Mouse (Mus musculus) limb, embryonic 11.5 days (tissue): Measurements from ENCODE around the gene Tenm4. TPM values are rescaled to one million over a fixed set of nuclear protein-coding genes. Genes with fewer than 3 reads are reported as not detected.

Experiments
- ATAC-seq: fragments of 200-750 bp; cut with Nextera tagmentation; 2 replicates; pipeline ENCODE4 v1.8.0; 2017; ENCODE audit warnings: low read depth; ENCODE audit not compliant: insufficient number of reproducible peaks, low FRiP score, low TSS enrichment
- DNase-seq: peaks from one replicate; pipeline ENCODE4 v3.0.0-alpha.2; 2015; ENCODE audit warnings: low spot score
- H3K27ac ChIP-seq: fragments of 300-500 bp; sonication (generic); replicated peaks from 2 replicates; pipeline ENCODE4 v1.5.1; 2014; ENCODE audit warnings: low read depth, mild to moderate bottlenecking, low read length
- H3K27me3 ChIP-seq: fragments of 300-500 bp; sonication (generic); 2 replicates; pipeline ENCODE4 v1.6.1; 2014; ENCODE audit warnings: mild to moderate bottlenecking, low read length, mixed read lengths; ENCODE audit not compliant: control insufficient read depth, insufficient read depth
- H3K36me3 ChIP-seq: fragments of 300-500 bp; sonication (generic); 2 replicates; pipeline ENCODE4 v1.6.1; 2014; ENCODE audit warnings: mild to moderate bottlenecking, low read length, moderate library complexity, mixed read lengths; ENCODE audit not compliant: control insufficient read depth, insufficient read depth
- H3K4me1 ChIP-seq: fragments of 300-500 bp; sonication (generic); 2 replicates; pipeline ENCODE4 v1.6.1; 2014; ENCODE audit warnings: low read length, mixed read lengths; ENCODE audit not compliant: control insufficient read depth, insufficient read depth
- H3K4me2 ChIP-seq: fragments of 300-500 bp; sonication (generic); 2 replicates; pipeline ENCODE4 v1.6.1; 2014; ENCODE audit warnings: low read depth, mild to moderate bottlenecking, moderate library complexity; ENCODE audit not compliant: severe bottlenecking
- H3K4me3 ChIP-seq: fragments of 300-500 bp; sonication (generic); 2 replicates; pipeline ENCODE4 v1.5.1; 2014; ENCODE audit warnings: low read depth, low read length
- H3K9ac ChIP-seq: fragments of 300-500 bp; sonication (generic); 2 replicates; pipeline ENCODE4 v1.6.1; 2014; ENCODE audit warnings: mild to moderate bottlenecking, low read length
- H3K9me3 ChIP-seq: fragments of 300-500 bp; sonication (generic); 2 replicates; pipeline ENCODE4 v1.6.1; 2016; ENCODE audit warnings: low read length; ENCODE audit not compliant: control insufficient read depth
- WGBS: fragments of 180-500 bp; shearing (Covaris S2); extraction: QIAGEN DNeasy Blood & Tissue Kit; methylation state at CpG from one replicate; pipeline ENCODE4 v1.1.7; 2014; 5-methylcytosine and 5-hydroxymethylcytosine counted together
- polyA plus RNA-seq: library from polyadenylated mRNA; unstranded; fragments of >200 nt; fragmentation: Nextera tagmentation; extraction: Ambion mirVana; gene quantifications from 2 replicates; pipeline ENCODE4 v1.2.1, GENCODE M21; 2014

The Tenm4 gene
- polyA plus RNA-seq, 1 experiment from 2014 or later: 43.1 TPM

DNA sequence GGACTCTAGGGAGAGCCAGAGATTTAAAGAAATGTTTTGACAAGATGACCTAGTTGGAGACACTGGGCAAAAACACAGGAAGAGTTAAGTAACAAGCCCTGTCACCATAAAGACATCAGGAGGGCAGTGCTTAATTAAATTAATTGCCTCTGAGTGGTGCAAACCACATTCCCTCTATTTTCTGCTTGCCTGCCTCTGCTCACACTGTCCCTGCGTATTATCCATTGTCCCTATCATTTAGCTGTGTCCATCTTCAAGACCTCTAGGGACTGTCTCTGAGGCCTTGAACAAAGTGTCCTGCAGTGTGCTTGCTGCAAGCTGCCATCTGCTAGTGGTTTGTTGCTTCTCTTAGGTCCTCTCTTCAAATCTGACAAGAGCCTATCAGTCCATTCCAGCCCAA, 508.7 kb downstream of the Tenm4 start:
- no peaks in the 10 kb centered on the region for H3K4me1 ChIP-seq
- ATAC-seq: no peak
- 69% methylated on average over 1 of the region's 1 CpGs for WGBS

DNA sequence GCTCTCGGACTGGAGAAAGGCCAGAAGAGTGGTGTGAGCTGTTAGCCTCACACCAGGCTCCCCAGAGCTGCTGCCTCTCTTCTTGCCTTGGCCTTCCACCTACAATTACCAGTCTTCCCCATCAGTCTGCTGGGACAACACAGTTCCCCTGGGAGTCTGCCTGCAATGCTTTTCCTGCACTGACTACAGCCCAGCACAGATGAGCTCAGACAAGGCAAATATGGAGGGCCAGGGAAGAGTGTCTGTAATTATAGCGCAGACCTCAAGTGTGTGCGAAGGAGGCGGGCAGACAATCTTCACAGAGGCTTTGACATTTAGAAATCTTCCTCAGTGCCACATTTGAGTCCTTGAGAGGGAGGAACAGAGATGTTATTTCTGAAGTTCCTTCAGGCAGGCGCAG, 509.4 kb downstream of the Tenm4 start:
- ATAC-seq (no peak), DNase-seq (no peak)
- H3K27me3 ChIP-seq: no peaks in the 10 kb centered on the region
- H3K4me2 ChIP-seq: no peak overlapping the region
- WGBS: 87% methylated on average over 5 of the region's 5 CpGs
- H3K4me1 ChIP-seq: no peaks in the 10 kb centered on the region
- H3K36me3 ChIP-seq: no peaks in the 10 kb centered on the region
- no peak overlapping the region for H3K9ac ChIP-seq
- H3K27ac ChIP-seq: no peak overlapping the region
- no peak overlapping the region for H3K4me3 ChIP-seq
- no peaks in the 10 kb centered on the region for H3K9me3 ChIP-seq

More for the DNA sequence above, 508.7 kb downstream of the Tenm4 start:
- Histone ChIP-seq H3K9me3 (no peaks in the 10 kb centered on the region), H3K27ac (no peak overlapping the region), H3K9ac (no peak overlapping the region), H3K36me3 (no peaks in the 10 kb centered on the region), H3K27me3 (no peaks in the 10 kb centered on the region), H3K4me2 (no peak overlapping the region), H3K4me3 (no peak overlapping the region)
- DNase-seq: no peak

DNA sequence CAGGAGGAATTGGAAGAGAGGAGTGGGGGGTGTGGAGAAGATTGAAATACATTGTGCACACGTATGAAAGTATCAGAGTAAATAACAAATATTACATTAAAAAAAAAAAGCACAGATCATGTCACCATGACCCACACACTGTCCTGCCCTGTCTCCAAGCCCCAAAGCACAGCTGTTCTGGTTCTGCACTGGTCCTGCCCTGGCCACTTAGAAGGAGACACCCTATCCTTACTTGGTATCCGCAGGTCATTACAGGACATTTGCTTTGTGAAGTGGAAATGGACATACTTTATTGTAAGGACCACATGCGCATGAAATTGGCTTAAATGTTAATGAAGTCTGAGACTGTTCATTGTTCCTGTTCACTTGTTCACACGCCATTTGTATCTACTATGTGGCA, 510.8 kb downstream of the Tenm4 start:
- ATAC-seq (no peak), DNase-seq (no peak)
- Histone ChIP-seq H3K36me3 (no peaks in the 10 kb centered on the region), H3K4me2 (no peak overlapping the region), H3K9me3 (no peaks in the 10 kb centered on the region), H3K27me3 (no peaks in the 10 kb centered on the region), H3K4me3 (no peak overlapping the region), H3K4me1 (no peaks in the 10 kb centered on the region), H3K27ac (no peak overlapping the region), H3K9ac (no peak overlapping the region)
- 90% methylated on average over 4 of the region's 4 CpGs for WGBS

DNA sequence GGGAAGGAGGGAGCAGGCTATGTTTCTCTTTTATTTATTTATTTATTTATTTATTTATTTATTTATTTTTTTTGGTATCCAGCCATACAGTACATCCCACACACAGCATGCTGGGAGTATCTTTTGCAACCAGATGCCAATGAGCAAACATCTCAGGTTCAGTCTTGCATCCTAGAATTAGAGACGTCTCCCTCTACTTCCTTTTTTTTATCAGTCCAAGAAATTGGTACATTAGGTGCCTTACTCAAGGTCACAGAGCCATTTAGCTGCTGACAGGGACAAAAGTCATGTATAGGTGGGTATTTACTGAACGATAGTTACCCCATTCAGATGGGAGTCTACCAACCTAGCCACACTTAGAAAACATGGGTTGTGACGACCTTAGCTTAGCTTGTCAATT, 517.1 kb downstream of the Tenm4 start:
- H3K9me3 ChIP-seq: no peaks in the 10 kb centered on the region
- H3K4me1 ChIP-seq: 0 out of 2 replicates have a peak, but pooled peaks cover 2% of the 10 kb centered on the region
- H3K4me2 ChIP-seq: no peak overlapping the region
- no peak overlapping the region for H3K9ac ChIP-seq
- H3K36me3 ChIP-seq: no peaks in the 10 kb centered on the region
- 91% methylated on average over 3 of the region's 3 CpGs for WGBS
- H3K4me3 ChIP-seq: no peak overlapping the region
- ATAC-seq (no peak), DNase-seq (no peak)
- H3K27me3 ChIP-seq: no peaks in the 10 kb centered on the region
- no peak overlapping the region for H3K27ac ChIP-seq

DNA sequence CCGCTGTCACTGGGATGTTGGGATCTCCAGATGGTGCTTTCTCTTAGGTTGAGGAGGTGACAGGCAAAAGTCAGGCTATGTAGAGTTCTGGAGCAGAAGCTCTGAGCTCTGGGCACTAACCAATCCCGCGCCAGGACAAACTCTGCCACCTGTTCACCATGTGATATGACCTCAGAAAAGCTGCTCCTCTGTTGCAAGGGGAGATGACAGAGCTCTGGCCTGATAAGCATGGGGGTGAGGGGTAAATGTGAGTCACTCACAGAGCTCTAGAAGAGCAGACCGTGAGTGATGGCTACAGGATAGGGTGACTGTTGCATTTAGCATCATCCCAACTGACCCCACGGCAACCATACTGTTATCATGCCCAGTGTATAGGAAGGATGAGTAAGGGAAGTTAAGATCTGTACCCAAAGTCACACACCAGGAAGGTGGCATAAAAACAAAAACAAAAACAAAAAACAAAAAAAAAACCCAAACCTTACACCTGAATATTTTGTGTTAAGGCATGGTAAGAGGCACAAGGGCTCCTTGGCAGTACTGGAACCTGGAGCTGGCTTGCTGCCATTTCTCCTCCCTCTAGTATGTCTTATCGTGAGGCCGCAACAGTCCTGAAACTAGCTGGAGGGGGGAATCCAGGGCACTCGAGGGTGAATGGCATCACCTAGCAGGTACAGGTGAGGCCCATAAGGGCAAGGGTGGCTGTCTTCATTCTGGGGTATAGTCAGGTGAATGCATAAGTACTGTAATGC, 530.2 kb downstream of the Tenm4 start:
- H3K36me3 ChIP-seq: no peaks in the 10 kb centered on the region
- no peaks in the 10 kb centered on the region for H3K27me3 ChIP-seq
- no peak overlapping the region for H3K4me3 ChIP-seq
- DNase-seq (no peak), ATAC-seq (no peak)
- H3K9me3 ChIP-seq: no peaks in the 10 kb centered on the region
- WGBS: 81% methylated on average over 8 of the region's 8 CpGs
- H3K4me1 ChIP-seq: no peaks in the 10 kb centered on the region
- H3K4me2 ChIP-seq: no peak overlapping the region
- H3K27ac ChIP-seq: no peak overlapping the region
- no peak overlapping the region for H3K9ac ChIP-seq

DNA sequence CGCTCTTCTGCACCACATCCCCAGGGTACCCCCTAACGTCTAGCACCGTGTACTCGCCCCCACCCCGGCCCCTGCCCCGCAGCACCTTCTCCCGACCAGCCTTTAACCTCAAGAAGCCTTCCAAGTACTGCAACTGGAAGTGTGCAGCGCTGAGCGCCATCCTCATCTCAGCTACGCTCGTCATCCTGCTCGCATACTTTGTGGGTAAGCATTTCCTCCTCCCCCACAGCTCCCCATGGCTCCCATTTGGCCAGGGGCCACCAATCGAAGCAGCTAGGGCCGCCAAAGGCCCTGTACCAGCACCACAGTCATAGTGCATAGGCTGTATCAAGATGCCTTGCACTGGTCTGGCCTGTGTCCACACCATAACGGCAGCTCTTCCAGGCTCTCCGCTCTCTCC, 532.9 kb downstream of the Tenm4 start:
- Histone ChIP-seq H3K4me1 (no peaks in the 10 kb centered on the region), H3K27me3 (no peaks in the 10 kb centered on the region), H3K9ac (no peak overlapping the region), H3K27ac (no peak overlapping the region), H3K4me3 (no peak overlapping the region), H3K36me3 (peaks cover 2% of the 10 kb centered on the region; the same call in 1 of the 2 replicates), H3K4me2 (no peak overlapping the region), H3K9me3 (no peaks in the 10 kb centered on the region)
- WGBS: 87% methylated on average over 16 of the region's 16 CpGs
- ATAC-seq (no peak), DNase-seq (no peak)

DNA sequence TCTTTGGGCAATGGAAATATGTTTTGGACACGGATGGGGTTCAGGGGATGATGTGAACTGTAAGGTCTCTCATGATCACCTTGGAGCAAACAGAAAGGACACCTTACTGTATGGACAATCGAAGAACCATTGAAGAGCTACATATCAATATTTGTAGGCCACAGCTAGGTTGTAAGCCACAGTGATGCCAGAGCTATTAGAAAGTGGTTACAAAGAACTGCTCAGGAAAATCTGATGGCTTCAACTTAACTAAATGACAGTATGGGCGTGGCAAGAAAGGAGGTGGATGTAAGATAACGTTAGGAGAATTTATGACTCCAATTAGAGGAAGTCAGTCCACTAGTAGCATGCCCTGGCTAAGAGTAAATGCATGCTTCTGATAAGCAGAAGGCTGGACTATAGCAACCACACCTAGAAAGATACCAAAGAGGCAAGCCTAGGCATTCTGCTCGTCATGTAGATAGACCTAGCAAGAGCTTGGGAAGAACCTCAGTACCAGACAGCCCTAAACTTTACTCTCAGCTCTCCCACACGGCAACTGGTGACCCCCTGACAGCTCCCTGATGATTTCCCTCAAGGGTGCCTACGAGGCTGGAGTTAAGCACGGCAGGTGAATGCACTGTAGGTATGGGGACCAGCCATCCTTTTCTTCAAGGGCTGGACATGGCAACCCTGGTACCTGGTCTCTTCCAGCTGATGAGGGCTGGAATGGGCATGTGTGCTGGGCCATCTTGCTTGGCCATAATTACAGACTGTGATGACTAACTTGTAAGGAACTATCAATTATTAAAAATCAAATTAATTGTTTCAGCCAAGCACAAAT, 534.5 kb downstream of the Tenm4 start:
- 84% methylated on average over 8 of the region's 8 CpGs for WGBS
- DNase-seq (no peak), ATAC-seq (no peak)
- Histone ChIP-seq H3K4me3 (no peak overlapping the region), H3K9ac (no peak overlapping the region), H3K9me3 (no peaks in the 10 kb centered on the region), H3K36me3 (peaks cover 2% of the 10 kb centered on the region; the same call in 1 of the 2 replicates), H3K4me2 (no peak overlapping the region), H3K27ac (no peak overlapping the region), H3K27me3 (no peaks in the 10 kb centered on the region), H3K4me1 (peaks cover 9% of the 10 kb centered on the region)

DNA sequence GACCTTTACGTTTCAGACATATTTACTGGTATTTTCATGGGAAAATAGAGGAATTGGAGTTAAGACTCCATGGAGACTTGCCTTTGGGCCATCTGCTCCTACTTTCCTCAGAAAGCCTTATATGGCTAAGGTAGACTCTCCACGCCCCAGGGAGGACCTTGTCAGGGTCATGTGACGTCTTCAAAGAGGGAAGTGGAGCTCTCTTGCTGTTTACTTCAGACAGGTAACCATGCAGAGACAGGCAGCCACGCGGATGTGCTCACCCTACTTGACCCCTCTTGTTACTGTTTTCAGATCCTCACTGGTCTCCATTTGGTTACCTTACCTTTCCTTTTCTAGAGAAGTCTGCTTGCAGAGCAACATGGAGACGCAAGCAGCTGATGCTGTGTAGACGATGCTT, 535.5 kb downstream of the Tenm4 start:
- H3K27me3 ChIP-seq: no peaks in the 10 kb centered on the region
- H3K9me3 ChIP-seq: no peaks in the 10 kb centered on the region
- DNase-seq: no peak
- H3K4me2 ChIP-seq: no peak overlapping the region
- H3K4me3 ChIP-seq: no peak overlapping the region
- WGBS: 93% methylated on average over 7 of the region's 7 CpGs
- peaks cover 2% of the 10 kb centered on the region; the same call in 1 of the 2 replicates for H3K36me3 ChIP-seq
- no peak overlapping the region for H3K27ac ChIP-seq
- no peak overlapping the region for H3K9ac ChIP-seq
- H3K4me1 ChIP-seq: peaks cover 9% of the 10 kb centered on the region
- no peak for ATAC-seq
